28 mouse cellular contexts compared by ENCODE assay signal in genomic region chr6:140201356-140201755, GRCm38 (mm10).
"Had no signal": no experiment of that assay in that cellular context is flagged by ENCODE, and none has a peak within 500 bp of the region (broad histone marks: within the 10 kb centered on the region; RNA-seq: fewer than 3 reads in every experiment).

No protein-coding gene starts in this region.

- ATAC-seq: forebrain, embryonic 13.5 days; forebrain, embryonic 14.5 days; forebrain, embryonic 15.5 days; forebrain, embryonic 16.5 days; forebrain, postnatal 0 days had no signal

- H3K9me3 ChIP-seq: embryonic facial prominence, embryonic 10.5 days; embryonic facial prominence, embryonic 12.5 days; embryonic facial prominence, embryonic 13.5 days; embryonic facial prominence, embryonic 15.5 days; forebrain, embryonic 10.5 days; forebrain, embryonic 12.5 days; forebrain, embryonic 13.5 days; forebrain, embryonic 15.5 days had no signal

- H3K27ac ChIP-seq: embryonic facial prominence, embryonic 10.5 days; embryonic facial prominence, embryonic 12.5 days; embryonic facial prominence, embryonic 13.5 days; embryonic facial prominence, embryonic 15.5 days; forebrain, embryonic 10.5 days; forebrain, embryonic 12.5 days; forebrain, embryonic 13.5 days; forebrain, embryonic 15.5 days; gastrocnemius, adult 2 months had no signal

- H3K36me3 ChIP-seq: embryonic facial prominence, embryonic 10.5 days; embryonic facial prominence, embryonic 12.5 days; embryonic facial prominence, embryonic 13.5 days; embryonic facial prominence, embryonic 15.5 days; forebrain, embryonic 10.5 days; forebrain, embryonic 12.5 days; forebrain, embryonic 15.5 days had no signal

- H3K27me3 ChIP-seq: embryonic facial prominence, embryonic 12.5 days; embryonic facial prominence, embryonic 13.5 days; embryonic facial prominence, embryonic 15.5 days; forebrain, embryonic 12.5 days; forebrain, embryonic 13.5 days; forebrain, embryonic 15.5 days had no signal

- H3K4me3 ChIP-seq: embryonic facial prominence, embryonic 10.5 days; embryonic facial prominence, embryonic 12.5 days; embryonic facial prominence, embryonic 13.5 days; embryonic facial prominence, embryonic 15.5 days; erythroblast, embryonic 14.5 days; forebrain, embryonic 10.5 days; forebrain, embryonic 12.5 days; forebrain, embryonic 13.5 days; forebrain, embryonic 15.5 days; gastrocnemius, adult 2 months had no signal

- H3K9ac ChIP-seq: embryonic facial prominence, embryonic 12.5 days; embryonic facial prominence, embryonic 13.5 days; embryonic facial prominence, embryonic 15.5 days; forebrain, embryonic 12.5 days; forebrain, embryonic 13.5 days; forebrain, embryonic 15.5 days; forebrain, postnatal 0 days had no signal

- H3K4me1 ChIP-seq: embryonic facial prominence, embryonic 10.5 days; embryonic facial prominence, embryonic 12.5 days; embryonic facial prominence, embryonic 13.5 days; embryonic facial prominence, embryonic 15.5 days; forebrain, embryonic 10.5 days; forebrain, embryonic 12.5 days; forebrain, embryonic 13.5 days; forebrain, embryonic 15.5 days had no signal

- DNase-seq: cerebellum, adult 18-20 months; cerebellum, adult 2 months; cerebellum, adult 8-10 months; cerebellum, adult 9-10 months; cerebellum, adult 9-11 months; cerebellum, postnatal 10 days; cerebellum, postnatal 14 days; cerebellum, postnatal 25 days; cerebellum, postnatal 36 days; embryo, embryonic 11 days; forebrain, postnatal 0 days; gastrocnemius, adult 2 months; gastrocnemius, postnatal 10 days; gastrocnemius, postnatal 14 days; gastrocnemius, postnatal 25 days; gastrocnemius, postnatal 36 days; heart, adult 18-20 months had no signal

- H3K4me2 ChIP-seq: embryonic facial prominence, embryonic 12.5 days; embryonic facial prominence, embryonic 13.5 days; embryonic facial prominence, embryonic 15.5 days; forebrain, embryonic 12.5 days; forebrain, embryonic 13.5 days; forebrain, embryonic 15.5 days had no signal
